Mouse (Mus musculus): ENCODE data around the gene Shbg.

The Shbg gene

DNA sequence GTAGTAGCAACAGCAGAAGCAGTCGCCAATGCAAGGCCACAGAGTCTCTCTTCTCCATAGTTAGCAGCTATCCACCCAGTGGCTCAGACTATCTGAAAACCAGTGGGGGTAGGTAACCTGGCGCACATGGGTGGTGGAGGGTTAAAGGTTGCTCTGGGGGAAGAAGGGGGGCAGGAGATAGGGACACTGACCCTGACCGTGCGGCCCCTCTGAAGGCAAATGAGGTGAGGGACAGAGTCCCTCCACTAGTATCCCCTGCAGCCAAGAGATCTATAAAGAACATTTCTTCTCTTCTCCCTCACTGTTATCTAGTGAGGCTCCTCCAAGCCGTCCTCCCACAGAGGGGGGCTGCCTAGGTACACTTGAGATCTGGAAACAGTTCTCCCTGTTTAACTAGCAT lies at the start of gene Shbg:
Gene Shbg (minus strand): TSS at position 101 of the 400 bp plus-strand sequence.
- no peak for DNase-seq (ENCODE audit: low spot score)

DNA sequence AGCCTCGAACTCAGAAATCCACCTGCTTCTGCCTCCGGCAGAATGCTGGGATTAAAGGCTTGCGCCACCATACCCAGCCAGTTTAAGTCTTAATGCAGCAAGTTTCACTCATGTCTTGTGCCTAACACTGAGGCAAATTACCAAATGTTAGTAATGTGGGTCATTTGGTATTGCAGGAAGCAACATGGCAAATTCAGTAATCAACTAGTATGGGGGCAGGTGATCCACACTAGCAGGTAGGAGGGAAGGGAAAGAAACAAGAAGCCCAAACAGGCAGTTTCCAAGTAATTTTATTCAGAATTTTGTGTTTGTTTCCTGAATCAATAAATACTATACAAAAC lies 48.9 kb upstream of the Shbg start:
- no peak for DNase-seq (ENCODE audit: low spot score)

DNA sequence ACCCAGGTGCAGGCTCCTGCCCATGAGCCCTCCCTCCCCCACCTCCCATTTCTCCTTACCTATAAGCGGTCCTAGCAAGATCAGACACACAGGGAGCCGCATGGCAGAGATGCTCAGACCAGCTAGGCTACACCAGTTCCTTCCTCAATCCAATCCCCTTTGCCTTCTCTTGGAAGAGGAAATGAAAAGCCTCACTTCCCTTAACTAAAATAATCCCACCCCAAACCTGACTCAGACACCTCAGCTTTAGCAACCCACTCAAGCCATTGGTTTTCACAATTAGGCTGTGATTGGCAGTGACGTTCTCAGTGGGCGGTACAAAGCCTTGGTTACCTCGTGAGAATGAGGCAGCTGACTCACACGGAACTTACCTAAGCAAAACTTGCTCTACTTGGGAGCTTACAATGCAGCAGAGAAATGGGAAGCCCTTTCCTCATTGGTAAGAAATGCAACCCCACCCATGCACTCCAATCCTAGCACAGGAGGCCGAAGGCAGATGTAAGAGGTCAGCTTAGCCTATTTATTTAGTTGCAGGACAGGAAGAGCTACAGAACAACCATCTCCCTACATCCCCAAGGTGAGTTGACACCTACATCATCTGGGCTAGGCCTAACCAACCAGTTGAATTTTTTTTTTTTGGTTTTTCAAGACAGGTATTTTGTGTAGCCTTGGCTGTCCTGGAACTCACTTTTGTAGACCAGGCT lies 48.4 kb upstream of the Shbg start, which contains the start of gene Cd68:
Gene Cd68 (minus strand): TSS at position 193 of the 704 bp plus-strand sequence.
- peak; percentile 77 for DNase-seq (ENCODE audit: low spot score)

DNA sequence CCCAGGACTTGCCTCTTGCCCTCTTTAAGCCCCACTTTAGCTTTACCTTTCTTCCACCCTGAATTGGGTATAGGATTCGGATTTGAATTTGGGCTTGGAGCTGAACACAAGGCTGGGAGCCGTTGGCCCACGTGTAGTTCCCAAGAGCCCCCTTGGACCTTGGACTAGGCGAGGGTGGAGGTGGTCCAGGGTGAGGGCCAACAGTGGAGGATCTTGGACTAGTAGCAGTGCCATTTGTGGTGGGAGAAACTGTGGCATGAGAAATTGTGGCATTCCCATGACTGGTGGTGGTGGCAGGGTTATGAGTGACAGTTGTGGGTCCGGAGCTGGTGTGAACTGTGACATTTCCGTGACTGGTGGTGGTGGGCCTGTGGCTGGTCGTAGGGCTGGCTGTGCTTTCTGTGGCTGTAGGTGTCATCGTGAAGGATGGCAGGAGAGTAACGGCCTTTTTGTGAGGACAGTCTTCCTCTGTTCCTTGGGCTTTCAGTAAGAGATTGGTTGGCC lies 47.8 kb upstream of the Shbg start:
- DNase-seq (ENCODE audit: low spot score): no peak

DNA sequence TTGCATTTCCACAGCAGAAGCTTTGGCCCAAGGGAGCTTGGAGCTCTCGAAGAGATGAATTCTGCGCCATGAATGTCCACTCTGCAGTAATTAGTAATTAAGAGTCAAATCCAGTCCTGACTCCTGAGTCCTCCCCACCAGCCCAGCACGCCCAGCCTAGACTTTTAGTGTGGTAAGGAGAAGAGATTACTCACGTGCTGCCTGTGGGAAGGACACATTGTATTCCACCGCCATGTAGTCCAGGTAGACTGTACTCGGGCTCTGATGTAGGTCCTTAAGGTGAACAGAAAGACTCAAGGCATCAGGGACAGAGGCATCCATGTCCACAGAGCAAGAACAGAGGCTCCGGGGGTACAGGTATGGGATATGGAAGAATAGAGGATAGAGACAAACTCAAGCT lies 47.1 kb upstream of the Shbg start:
- no peak for DNase-seq (ENCODE audit: low spot score)

DNA sequence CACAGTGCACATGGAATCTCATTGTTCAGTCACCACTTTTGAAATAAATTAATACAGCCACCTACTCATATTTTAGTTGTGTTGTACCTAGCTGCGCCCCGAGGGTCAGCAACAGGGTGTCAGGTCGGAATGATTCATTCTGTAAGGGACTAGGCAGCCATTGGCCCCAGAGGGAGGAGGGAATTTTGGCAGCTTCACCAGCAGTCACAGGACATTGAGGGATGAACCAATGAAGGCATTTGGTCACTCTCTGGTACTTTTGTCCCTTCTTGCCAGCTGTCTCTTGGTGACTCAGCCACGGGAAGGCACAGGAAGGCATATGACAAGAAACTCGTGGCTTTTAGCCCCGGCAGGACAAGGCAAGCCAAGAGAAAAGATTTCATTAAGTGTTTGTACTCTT lies 46.1 kb upstream of the Shbg start:
- no peak for DNase-seq (ENCODE audit: low spot score)

DNA sequence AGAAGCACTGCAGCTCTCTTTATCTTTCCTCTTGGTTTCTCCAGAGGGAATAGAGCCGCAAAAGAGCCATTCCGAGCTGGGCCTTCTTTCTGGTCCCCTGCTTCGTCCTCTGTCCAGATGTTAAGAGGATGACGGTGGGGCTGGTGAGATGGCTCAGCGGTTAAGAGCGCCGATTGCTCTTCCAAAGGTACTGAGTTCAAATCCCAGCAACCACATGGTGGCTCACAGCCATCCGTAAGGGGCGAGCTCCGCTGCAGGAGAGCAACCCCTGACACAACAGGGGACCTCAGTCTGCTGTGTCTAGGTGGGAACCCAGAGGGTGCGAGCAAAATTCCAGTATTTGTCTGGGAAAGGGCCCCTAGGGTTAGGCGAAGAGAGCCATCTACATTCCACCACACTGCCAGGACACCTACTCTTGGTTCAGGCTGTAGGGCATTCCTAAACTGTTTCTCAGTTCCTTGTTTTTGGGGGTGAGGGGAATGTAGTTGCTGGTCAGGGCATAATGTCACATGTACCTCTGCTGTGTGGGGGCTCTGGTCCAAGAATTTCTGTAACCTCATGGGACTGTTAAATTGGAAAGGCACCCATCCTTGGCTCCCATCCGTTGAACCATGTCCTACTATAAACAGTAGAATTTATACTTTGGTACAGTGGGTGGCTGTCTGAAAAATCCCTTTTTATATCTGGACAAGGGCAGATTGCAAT lies 45.4 kb upstream of the Shbg start:
- no peak for DNase-seq (ENCODE audit: low spot score)

DNA sequence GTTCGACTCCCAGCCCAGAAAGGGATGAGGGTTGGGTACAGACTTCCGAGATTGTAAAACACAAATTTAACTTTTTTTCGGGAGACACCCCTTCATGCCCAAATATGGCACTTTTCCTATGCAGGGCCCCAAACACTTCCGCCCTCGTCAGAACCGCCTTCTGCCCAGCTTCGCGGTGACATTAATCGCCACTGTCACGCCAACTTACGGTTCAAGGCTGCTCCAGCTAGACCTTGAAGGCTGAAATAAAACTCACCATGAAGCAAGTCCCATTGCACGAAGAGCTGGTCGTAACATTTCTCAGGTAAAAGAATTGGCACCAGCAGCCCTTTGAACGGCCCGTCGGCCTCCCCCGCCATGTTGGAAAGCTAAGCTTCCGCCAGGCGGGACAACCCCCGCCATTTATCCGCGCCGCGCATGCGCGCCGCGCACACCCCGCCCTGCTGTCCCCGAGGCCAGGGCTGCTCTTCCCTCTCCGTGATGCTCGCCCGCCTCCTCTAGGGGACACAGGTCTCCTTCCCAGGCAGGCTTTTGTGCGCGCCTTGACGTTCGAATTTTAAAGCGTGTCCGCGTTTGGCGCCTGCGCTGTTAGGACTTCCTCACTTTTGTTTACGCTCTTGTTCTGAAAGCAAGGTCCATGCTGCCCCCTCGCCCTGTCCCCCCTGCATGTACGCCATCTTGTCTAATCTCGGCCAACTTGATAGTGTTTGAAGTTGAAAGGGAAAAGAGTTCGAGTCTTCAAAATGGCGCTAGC lies 44.7 kb upstream of the Shbg start, which contains the start of gene Mpdu1:
Gene Mpdu1 (minus strand): TSS at position 430 of the 754 bp plus-strand sequence.
- DNase-seq (ENCODE audit: low spot score): peak; percentile 91

DNA sequence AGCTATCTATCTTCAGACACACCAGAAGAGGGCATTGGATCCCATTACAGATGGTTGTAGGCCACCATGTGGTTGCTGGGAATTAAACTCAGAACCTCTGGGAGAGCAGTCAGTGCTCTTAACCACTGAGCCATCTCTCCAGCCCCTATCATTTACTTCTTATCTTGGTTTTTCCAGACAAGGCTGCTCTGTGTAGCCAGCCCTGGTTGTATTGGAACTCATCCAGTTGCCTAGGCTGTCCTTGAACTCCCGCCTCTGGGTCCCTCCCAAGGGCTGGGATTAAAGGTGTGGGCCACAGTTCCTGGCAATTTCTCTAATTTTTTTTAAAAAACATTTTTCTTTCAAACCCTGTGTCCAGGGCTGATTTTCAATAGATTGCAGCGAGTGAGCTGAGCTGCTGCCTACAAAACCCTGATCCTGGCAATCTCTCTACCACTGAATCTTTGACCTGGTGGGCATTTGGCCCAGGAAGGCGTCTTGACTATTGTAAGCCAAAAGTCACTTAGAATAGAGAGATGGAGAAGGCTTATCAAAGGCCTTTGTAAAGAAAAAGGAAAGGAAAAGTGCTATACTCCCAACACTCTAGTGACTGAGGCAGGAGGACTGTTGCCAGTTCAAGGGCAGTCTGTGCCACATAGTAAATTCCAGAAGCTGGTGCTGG lies 43.6 kb upstream of the Shbg start:
- no peak for DNase-seq (ENCODE audit: low spot score)

DNA sequence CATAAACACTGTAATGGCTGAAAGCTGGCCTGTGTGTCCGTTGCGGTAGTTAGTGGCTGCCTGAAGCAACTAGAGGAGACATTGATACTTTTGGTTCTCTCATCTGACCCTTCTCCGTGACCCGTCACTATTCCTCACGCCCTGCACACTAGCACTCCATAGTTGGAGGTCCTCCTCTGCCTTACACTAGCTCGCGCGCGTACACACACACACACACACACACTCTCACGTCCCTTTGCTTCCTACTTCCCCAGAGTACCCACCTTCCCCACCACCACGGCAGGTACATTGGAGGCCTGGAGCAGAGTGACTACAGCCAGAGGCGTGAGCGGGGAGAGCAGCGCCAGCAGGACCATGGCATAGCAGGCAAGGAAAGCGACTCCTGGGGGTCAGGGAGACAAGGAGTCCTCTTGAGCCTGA lies 39.8 kb upstream of the Shbg start:
- no peak for DNase-seq (ENCODE audit: low spot score)

DNA sequence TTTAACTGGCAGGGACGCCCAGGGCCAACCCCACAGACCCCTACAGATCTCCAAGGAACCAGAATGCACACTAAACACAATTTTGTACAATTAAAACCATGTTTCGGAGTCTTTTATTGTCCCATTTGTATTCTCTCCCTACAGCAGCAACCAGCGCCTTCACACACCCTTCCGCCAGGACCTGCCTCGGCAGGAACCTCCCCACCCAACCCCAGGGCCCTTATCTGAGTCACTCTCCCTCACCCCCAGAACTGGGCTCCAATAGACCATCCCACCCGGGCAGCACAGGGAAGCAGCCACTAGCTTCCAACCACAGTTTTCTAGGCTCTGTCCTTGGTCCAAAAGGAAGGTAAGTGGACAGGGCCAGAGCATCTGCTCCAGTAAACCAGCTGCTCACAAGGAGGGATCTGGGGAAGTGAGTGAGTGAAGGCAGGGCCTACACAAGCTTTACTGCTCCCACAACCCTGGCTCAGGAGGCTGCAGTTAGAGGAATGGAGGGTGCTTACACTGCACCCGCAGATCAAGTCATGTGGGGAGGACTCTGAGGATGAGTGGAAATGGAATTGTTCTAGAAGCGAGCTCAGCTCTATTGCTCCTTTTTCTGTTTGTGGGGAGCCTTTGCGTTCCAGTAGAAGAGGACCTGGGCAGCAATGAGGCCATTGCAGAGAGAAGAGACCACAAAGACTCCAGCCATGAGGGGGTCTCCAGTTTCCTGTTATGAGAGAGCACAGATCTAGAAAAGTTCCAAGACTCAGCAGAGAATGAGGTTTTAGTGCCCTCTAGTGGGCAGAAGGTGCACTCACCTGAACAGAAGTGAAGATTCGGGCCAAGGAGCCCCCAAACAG lies 39.1 kb upstream of the Shbg start:
- DNase-seq (ENCODE audit: low spot score): no peak

DNA sequence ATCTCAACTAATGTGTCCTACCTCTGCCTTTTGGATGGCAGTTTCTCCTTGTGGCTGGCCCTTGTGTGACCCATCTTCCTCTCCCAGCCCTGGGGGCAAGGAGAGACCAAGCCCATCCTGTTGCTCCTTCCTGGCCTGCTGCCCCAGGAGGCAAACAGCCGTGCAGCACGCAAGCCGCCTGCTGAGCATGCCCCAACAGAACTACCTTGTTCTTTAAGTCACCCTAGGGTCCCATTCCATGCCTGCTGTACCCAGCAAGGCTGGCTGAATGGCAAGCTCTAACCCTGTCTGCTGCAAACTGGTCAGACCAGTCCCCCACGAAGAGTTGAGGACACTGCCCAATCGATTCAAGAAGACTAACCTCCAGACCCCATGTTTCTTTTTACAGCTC lies 38.4 kb upstream of the Shbg start:
- DNase-seq (ENCODE audit: low spot score): no peak

DNA sequence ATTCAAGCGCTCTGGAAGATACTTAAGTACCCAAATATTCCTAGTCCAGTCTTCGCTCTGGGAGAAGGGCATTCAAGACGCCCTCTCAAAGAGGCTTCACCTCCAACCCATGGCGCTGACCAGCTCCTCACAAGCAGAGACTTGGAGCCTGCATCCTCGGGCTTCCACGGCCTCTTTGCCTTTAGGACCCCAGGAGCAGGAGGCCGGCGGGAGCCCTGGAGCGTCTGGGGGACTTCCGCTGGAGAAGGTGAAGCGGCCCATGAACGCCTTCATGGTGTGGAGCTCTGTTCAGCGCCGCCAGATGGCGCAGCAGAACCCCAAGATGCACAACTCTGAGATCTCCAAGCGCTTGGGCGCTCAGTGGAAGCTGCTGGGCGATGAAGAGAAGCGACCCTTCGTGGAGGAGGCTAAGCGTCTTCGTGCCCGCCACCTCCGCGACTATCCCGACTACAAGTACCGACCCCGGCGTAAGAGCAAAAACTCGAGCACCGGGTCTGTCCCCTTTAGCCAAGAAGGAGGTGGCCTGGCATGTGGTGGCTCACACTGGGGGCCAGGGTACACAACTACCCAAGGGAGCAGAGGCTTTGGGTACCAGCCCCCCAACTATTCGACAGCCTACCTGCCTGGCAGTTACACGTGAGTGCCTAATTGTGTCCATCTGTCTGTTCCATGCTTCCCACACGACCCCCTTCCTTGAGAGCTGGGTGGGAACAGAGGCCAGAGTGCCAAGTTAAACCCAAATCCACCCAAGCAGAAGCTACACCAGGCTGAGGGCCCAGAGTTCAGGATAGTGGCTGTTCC lies 37.8 kb upstream of the Shbg start, which contains the start of gene Sox15:
Gene Sox15 (plus strand): TSS at position 51 of the 801 bp plus-strand sequence.
- DNase-seq (ENCODE audit: low spot score): no peak

DNA sequence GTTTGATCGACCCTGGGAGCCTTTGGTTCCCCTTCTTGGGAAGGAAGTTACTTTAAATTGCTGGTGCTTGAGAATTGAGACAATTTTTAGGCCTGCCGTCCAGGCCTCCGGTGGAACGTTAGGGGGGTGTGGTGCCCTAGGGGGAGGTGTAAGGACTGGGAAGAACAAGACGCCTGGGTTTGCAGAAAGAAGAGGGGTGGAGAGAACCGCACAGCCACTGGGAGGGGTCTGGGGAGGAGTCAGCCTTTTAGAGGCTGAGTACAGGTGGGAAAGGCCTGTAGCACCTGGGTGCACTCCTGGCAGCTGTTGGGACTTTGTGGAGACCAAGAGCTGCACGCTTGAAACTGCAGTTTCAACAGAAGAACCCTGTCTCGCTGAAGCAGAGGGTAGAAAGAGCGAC lies 37.1 kb upstream of the Shbg start:
- no peak for DNase-seq (ENCODE audit: low spot score)

DNA sequence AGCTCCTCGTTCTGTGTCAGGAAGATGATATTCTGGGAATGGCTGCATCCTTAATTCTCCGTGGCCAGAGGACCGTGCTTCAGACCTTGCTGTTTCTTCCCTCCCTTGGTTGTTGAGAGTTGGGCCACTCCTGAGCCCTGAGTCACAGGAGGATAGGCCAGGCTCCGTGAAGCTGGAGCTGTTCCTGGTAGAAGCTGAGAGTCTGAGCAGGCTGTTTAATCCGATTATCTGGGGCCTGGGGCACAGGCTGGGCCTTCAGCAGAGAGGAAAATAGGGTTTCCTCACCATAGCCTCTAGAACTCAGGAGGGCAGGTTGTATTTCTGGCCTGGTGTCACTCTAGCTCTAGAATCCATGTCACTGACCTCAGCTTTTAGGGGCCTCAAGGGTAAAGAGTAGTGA lies 35.7 kb upstream of the Shbg start:
- no peak for DNase-seq (ENCODE audit: low spot score)

DNA sequence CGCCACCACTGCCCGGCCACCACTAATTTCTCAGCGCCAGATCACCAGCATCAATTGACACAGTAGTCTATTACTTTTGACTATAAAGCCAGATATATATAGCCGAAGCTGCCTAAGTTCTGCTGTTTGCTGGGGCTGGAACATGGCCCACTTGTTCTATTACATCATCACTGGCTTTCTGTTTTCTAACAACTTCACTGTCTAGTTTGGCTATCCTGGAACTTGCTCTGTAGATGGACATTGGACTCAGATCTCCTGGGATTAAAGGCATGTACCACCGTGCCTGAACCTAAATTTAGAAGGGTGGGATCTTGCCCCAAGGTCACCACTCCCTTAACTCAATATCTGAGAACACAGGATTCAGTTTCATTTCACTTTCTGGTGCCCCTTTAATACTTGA lies 28.2 kb upstream of the Shbg start:
- DNase-seq (ENCODE audit: low spot score): no peak

DNA sequence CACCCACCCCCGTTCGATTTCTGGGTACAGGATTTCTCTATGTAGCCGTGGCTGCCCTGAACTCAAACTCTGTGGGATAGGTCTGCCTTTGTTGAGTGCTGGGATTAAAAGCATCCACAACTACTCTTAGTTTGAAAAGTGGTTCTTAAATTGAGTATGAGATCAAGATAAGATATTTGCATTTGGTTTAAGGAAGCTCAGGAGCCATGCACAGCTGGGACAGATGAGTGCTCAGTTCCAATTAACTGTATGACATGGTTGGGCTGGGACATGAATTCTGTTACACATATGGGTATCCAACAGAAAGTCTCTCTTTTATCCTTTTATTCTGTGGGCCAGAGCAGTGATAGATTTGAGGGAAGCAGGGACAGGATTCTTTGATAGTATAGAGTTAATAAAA lies 17.8 kb upstream of the Shbg start:
- DNase-seq (ENCODE audit: low spot score): no peak

DNA sequence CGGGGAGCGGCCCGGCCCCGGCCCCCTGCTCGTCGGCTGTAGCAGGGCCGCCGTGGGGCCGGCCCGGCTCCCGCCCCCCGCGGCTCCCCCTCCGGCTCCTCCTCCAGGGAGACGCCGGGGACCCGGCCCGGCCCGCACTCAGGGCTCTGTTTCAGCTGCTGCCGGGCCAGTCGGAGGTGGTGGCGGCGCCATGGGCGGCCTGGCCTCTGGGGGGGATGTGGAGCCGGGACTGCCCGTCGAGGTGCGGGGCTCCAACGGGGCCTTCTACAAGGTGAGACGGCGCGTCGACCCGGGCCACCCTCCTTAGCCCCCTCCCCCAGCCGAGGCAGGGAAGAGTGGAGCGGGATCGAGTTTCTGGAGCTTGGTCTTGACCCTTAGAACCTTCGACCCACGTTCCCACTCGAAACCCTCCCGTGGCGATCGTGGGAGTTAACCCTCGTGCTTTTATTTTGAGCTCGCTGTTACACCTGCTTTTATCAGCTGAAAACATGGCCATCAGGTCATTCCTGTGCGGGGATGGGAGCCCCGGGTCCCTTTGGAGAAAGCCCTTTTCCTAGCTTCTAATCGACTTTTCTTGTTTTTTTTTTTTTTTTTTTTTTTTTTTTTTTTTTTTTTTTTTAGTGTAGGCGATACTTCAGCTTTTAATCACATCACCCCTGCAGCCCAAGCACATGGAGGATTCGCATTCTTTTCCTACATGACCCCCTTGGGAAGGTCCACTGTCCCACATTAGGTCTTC lies 15.6 kb upstream of the Shbg start:
- no peak for DNase-seq (ENCODE audit: low spot score)

DNA sequence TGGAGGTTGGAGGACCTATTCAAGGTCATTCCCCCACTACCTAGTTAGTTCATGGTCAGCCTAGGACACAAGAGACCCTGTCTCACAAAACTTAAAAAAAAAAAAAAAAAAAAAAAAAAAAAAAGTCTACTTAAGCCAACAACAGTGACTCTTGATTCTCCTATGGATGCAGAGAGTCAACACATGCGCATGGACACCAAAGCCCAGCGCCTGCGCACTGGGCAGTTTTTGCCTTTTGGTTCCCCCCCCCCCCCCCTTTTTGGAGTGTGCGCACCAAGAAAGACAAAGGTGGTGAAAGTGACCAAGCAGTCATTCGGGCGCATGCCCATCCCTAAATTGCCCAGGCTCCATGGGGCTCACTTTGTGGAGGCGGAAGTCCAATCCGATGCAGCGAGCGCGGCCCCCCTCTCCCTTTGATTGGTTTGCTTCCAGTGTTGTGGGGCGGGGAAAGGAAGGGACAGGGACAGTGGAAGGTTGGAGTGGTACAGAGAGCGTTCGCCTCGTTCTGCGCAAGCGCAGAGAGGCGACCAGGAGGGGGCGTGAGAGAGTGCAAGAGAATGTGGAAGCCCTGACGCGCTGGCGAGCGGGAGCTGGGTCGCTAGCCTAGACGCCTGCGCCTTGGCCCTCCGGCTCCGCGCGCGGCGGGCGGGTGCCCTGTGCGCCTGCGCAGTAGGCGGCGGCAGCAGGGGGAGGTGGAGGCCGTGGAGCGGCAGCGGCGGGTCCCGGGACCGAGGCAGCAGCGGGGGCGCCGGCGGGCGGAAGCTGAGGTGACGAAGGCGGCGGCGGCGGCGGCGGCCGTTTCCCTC lies 14.8 kb upstream of the Shbg start, which contains the start of gene Fxr2:
Gene Fxr2 (plus strand): TSS at position 707 of the 806 bp plus-strand sequence.
- DNase-seq (ENCODE audit: low spot score): peak; percentile 100

Data from left cerebral cortex, adult 11 months (tissue).